Mouse (Mus musculus): ENCODE data around the gene Kcnc3. TPM values are rescaled to one million over a fixed set of nuclear protein-coding genes. Genes with fewer than 3 reads are reported as not detected.

Kcnc3 gene
- polyA plus RNA-seq, 1 experiment from 2014 or later, result 0.18 TPM

DNA sequence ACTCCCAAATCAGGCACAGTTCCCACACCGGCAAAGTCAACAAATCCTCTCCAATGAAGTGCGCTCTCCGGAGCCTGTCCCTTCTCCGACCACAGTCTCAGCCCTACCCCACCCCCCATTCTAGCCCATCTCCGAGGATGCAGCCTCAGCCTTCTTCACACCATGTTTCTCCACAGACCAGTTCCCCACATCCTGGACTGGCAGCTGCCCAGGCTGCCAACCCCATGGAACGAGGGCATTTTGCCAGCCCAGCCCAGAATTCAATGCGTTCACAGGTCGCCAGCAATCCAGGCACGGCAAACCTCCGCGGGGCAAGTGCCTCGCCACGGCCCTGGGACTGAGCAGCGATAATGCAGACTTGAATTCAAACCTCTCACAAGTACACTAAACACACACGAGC is 55.5 kb downstream of the Kcnc3 start:
- POLR2A ChIA-PET, result no interaction called here
- no peaks in the 10 kb centered on the region for H3K27me3 ChIP-seq
- in situ Hi-C loops (cut with MboI; ENCODE audit: low pct_unique_long_range_greater_than_20kb), result no loop called here
- CTCF ChIA-PET, result no interaction called here
- ATAC-seq (no peak), DNase-seq (ENCODE audit: low read depth, low spot score) (no peak)
- TF ChIP-seq CTCF (IDR thresholded peaks at IDR 0.05), result no peak

DNA sequence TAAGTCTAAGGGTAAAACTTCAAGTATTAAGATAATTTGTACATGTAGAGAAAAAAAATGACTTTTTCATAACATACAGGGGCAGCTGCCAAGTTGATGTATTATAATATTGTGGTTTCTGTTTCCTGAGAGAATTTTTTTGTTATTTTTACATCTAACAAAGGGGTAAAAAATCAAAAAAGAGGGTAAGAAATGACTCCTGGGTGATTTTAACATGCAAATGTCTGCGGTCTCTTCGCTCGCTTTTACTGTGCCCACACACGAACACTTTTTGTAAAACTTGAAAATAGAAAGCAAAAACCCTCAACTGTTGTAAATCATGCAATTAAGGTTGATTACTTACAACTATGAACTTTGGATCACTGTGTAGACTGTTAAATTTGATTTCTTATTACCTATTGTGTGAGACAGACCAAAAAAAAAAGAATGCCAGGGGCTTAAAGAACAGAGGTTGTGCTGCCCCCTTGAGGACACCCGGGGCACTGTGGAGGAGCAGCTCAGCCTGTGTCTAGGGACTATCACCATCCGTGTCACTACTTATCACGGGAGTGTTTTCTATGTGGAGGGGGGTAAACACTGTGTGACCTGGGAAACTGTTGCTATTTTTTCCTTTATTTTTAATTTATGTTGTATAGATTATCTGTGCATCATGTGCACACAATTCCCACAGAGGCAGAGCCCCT is 56.7 kb downstream of the Kcnc3 start:
- TF ChIP-seq CTCF (IDR thresholded peaks at IDR 0.05), result peak; percentile 55
- ChIA-PET POLR2A (interaction anchor here (0.6 kb wide), 1 partner anchor 44 kb away, joined by 3 read pairs; no protein-coding TSS in a partner anchor), CTCF (interaction anchor here (1.0 kb wide), 1 partner anchor 8 kb away, joined by 4 read pairs; no protein-coding TSS in a partner anchor)
- no peak for DNase-seq (ENCODE audit: low read depth, low spot score)
- no peaks in the 10 kb centered on the region for H3K27me3 ChIP-seq
- ATAC-seq, result no peak
- in situ Hi-C loops (cut with MboI; ENCODE audit: low pct_unique_long_range_greater_than_20kb), result no loop called here

GRCm38 (mm10) chr7:44647729-44648128 is 57.3 kb downstream of the Kcnc3 start:
- CTCF ChIA-PET, result interaction anchor here (1.0 kb wide), 1 partner anchor 8 kb away, joined by 4 read pairs; no protein-coding TSS in a partner anchor
- in situ Hi-C loops (cut with MboI; ENCODE audit: low pct_unique_long_range_greater_than_20kb), result no loop called here

DNA sequence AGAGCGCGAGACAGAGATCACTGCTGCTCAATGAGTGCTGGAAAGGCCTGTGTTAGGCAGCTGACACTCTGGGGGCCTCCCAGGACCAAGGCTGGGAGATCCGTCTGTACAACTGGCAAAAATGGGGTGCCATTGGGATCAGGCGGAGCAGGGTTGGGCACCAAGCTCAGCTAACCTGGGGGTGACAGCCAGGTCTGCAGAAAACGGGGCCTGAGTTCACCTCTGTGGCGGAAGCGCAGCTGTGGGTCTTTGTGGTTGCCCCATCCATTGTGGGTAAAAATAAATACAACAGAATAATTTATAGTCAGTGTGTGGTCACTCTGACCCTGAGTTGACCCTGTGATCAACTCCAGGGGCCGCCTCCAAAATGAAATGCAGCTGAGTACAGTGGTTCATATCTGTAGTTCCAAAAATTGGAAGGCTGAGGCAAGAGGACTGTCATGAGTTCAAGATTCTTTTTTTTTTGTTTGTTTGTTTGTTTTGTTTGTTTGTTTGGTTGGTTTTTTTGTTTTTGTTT is 58.7 kb downstream of the Kcnc3 start:
- ATAC-seq (no peak), DNase-seq (ENCODE audit: low read depth, low spot score) (no peak)
- POLR2A ChIA-PET, result no interaction called here
- CTCF ChIA-PET, result interaction anchor here (2.6 kb wide), 1 partner anchor 53 kb away, joined by 8 read pairs; no protein-coding TSS in a partner anchor
- TF ChIP-seq CTCF (IDR thresholded peaks at IDR 0.05), result no peak
- in situ Hi-C loops (cut with MboI; ENCODE audit: low pct_unique_long_range_greater_than_20kb), result no loop called here
- H3K27me3 ChIP-seq, result no peaks in the 10 kb centered on the region

More at GRCm38 (mm10) chr7:44647729-44648128, 57.3 kb downstream of the Kcnc3 start:
- ATAC-seq (no peak), DNase-seq (ENCODE audit: low read depth, low spot score) (no peak)
- no peak for TF ChIP-seq CTCF (IDR thresholded peaks at IDR 0.05)
- POLR2A ChIA-PET, result interaction anchor here (0.6 kb wide), 1 partner anchor 45 kb away, joined by 3 read pairs; no protein-coding TSS in a partner anchor
- H3K27me3 ChIP-seq, result no peaks in the 10 kb centered on the region

DNA sequence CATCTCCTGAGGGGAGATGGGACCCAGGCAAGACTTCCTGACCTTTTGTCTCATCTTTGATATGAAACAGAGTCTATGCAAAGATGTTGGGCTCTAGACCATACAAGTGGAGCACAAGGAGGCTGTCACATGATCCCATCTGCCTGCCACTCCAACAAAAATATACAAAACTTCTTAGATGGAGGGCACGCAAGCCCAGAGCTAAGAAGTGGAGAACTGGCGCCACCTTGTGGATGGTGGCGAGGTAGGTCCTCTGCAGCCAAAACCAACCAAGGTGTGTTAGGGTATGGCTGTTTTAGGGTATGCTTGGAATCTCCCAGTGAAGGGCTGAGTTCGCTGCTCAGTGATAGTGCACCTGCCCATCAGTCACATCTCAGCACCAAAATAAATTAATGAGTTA is 59.5 kb downstream of the Kcnc3 start:
- peak; percentile 77 for TF ChIP-seq CTCF (IDR thresholded peaks at IDR 0.05)
- POLR2A ChIA-PET, result no interaction called here
- H3K27me3 ChIP-seq, result no peaks in the 10 kb centered on the region
- CTCF ChIA-PET, result interaction anchor here (0.6 to 2.6 kb wide), 5 partner anchors 40 to 90 kb away, joined by 3 to 8 read pairs (median 3); no protein-coding TSS in a partner anchor
- DNase-seq (ENCODE audit: low read depth, low spot score), result no peak
- in situ Hi-C loops (cut with MboI; ENCODE audit: low pct_unique_long_range_greater_than_20kb), result no loop called here
- peak; percentile 36 for ATAC-seq

- no peak for ATAC-seq
- ChIA-PET CTCF (interaction anchor here (1.3 to 2.6 kb wide), 3 partner anchors 9 to 91 kb away, joined by 3 to 8 read pairs (median 4); no protein-coding TSS in a partner anchor), POLR2A (no interaction called here)
- no peaks in the 10 kb centered on the region for H3K27me3 ChIP-seq
- no peak for DNase-seq (ENCODE audit: low read depth, low spot score)
- in situ Hi-C loops (cut with MboI; ENCODE audit: low pct_unique_long_range_greater_than_20kb), result no loop called here
- TF ChIP-seq CTCF (IDR thresholded peaks at IDR 0.05), result no peak
These were observed 61.0 kb downstream of the Kcnc3 start for GRCm38 (mm10) chr7:44651416-44651815.

- ChIA-PET CTCF (interaction anchor here (2.1 kb wide), 1 partner anchor 51 kb away, joined by 5 read pairs; no protein-coding TSS in a partner anchor), POLR2A (no interaction called here)
- in situ Hi-C loops (cut with MboI; ENCODE audit: low pct_unique_long_range_greater_than_20kb), result no loop called here
- no peaks in the 10 kb centered on the region for H3K27me3 ChIP-seq
- DNase-seq (ENCODE audit: low read depth, low spot score) (no peak), ATAC-seq (no peak)
- TF ChIP-seq CTCF (IDR thresholded peaks at IDR 0.05), result peak; percentile 54
These were observed 63.3 kb downstream of the Kcnc3 start for GRCm38 (mm10) chr7:44653773-44654172.

Other genes with a start within 250 kb of the Kcnc3 start
- 6.4 TPM for gene Syt3, start 206.6 kb upstream of the Kcnc3 start, polyA plus RNA-seq (2021)
- 0.98 TPM for gene 1700008O03Rik, start 204.8 kb upstream of the Kcnc3 start, polyA plus RNA-seq (2021)
- gene Lrrc4b, start 161.6 kb upstream of the Kcnc3 start, polyA plus RNA-seq (2021), result 0.03 TPM
- not detected for gene Aspdh, start 125.3 kb upstream of the Kcnc3 start, polyA plus RNA-seq (2021)
- gene Josd2, start 122.7 kb upstream of the Kcnc3 start, polyA plus RNA-seq (2021), result 70.4 TPM
- 249 TPM for gene Emc10, start 94.1 kb upstream of the Kcnc3 start, polyA plus RNA-seq (2021)
- 6.9 TPM for gene Fam71e1, start 94.1 kb upstream of the Kcnc3 start, polyA plus RNA-seq (2021)
- 0.08 TPM for gene Mybpc2, start 66.0 kb upstream of the Kcnc3 start, polyA plus RNA-seq (2021)
- 0.14 TPM for gene Spib, start 58.6 kb upstream of the Kcnc3 start, polyA plus RNA-seq (2021)
- 30.9 TPM for gene Pold1, start 41.8 kb upstream of the Kcnc3 start, polyA plus RNA-seq (2021)
- 113 TPM for gene Nr1h2, start 36.7 kb upstream of the Kcnc3 start, polyA plus RNA-seq (2021)
- 2.7 TPM for gene Napsa, start 18.3 kb upstream of the Kcnc3 start, polyA plus RNA-seq (2021)
- gene Myh14, start 80.2 kb downstream of the Kcnc3 start, polyA plus RNA-seq (2021), result 0.31 TPM
- gene Izumo2, start 118.1 kb downstream of the Kcnc3 start, polyA plus RNA-seq (2021), result not detected
- 51.5 TPM for gene Vrk3, start 157.7 kb downstream of the Kcnc3 start, polyA plus RNA-seq (2021)
- 1.8 TPM for gene Zfp473, start 160.4 kb downstream of the Kcnc3 start, polyA plus RNA-seq (2021)
- 48.7 TPM for gene Nup62, start 225.4 kb downstream of the Kcnc3 start, polyA plus RNA-seq (2021)
- gene Il4i1, start 225.7 kb downstream of the Kcnc3 start, polyA plus RNA-seq (2021), result 2.2 TPM
- gene Atf5, start 226.0 kb downstream of the Kcnc3 start, polyA plus RNA-seq (2021), result 76.6 TPM

All from Patski (cell line).